Mouse (Mus musculus) thymus, adult 2 months (tissue): ENCODE data around the gene Serpinb6a.

Source experiments
- CTCF ChIP-seq: fragments of 200-500 bp; IDR thresholded peaks from 2 replicates; pipeline ENCODE4 v1.5.1; 2012; ENCODE audit warnings: mild to moderate bottlenecking, control low read depth, low read length, moderate library complexity, borderline replicate concordance; ENCODE audit not compliant: control insufficient read depth, poor library complexity, insufficient read depth; ENCODE audit errors: extremely low read depth
- POLR2A ChIP-seq: fragments of 200-500 bp; IDR thresholded peaks from 2 replicates; pipeline ENCODE4 v1.6.1; 2012; ENCODE audit warnings: mild to moderate bottlenecking, low read length, control low read depth, moderate library complexity; ENCODE audit not compliant: control insufficient read depth, poor library complexity, insufficient read depth; ENCODE audit errors: extremely low read depth

- TF ChIP-seq POLR2A (no peak), CTCF (no peak)
These were observed 43.1 kb upstream of the Serpinb6a start for GRCm38 (mm10) chr13:34045511-34046249.
